Mouse (Mus musculus) cerebellum, adult 9-10 months (tissue): ENCODE data around the gene Neurl4.

Experiments used
- DNase-seq: peaks from one replicate; pipeline ENCODE4 v3.0.0; 2022

Neurl4 gene

DNA sequence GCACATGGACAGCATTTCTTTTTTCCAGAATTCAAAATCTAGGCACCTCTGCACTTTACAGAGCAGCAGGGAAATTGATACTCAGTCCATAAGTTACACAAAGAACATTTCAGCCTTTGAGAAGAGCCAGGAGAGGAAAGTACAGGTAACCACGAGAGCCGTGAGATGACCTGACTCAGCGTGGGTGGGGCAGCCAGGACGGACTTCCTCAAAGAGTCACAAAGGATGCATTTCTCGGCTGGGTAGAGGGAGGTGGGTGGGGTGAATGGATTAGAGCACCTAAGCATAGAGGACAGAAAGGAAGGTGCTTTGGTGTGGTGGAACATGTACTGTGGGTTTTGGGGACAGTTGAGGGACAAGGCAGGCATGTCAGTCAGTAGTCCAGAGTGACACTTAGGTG lies 61.0 kb downstream of the Neurl4 start:
- no peak for DNase-seq
